Mouse (Mus musculus) CD8-positive naive resting alpha-beta T cell, adult 57 days (primary cell): ENCODE results near the gene Negr1. TPM values are rescaled to one million over a fixed set of nuclear protein-coding genes. Genes with fewer than 3 reads are reported as not detected.

ENCODE experiments used
- total RNA-seq: library from RNA; stranded (reverse); gene quantifications from one replicate; pipeline ENCODE4 v1.2.4, GENCODE M21; 2023

Negr1 gene
- total RNA-seq: not detected

DNA sequence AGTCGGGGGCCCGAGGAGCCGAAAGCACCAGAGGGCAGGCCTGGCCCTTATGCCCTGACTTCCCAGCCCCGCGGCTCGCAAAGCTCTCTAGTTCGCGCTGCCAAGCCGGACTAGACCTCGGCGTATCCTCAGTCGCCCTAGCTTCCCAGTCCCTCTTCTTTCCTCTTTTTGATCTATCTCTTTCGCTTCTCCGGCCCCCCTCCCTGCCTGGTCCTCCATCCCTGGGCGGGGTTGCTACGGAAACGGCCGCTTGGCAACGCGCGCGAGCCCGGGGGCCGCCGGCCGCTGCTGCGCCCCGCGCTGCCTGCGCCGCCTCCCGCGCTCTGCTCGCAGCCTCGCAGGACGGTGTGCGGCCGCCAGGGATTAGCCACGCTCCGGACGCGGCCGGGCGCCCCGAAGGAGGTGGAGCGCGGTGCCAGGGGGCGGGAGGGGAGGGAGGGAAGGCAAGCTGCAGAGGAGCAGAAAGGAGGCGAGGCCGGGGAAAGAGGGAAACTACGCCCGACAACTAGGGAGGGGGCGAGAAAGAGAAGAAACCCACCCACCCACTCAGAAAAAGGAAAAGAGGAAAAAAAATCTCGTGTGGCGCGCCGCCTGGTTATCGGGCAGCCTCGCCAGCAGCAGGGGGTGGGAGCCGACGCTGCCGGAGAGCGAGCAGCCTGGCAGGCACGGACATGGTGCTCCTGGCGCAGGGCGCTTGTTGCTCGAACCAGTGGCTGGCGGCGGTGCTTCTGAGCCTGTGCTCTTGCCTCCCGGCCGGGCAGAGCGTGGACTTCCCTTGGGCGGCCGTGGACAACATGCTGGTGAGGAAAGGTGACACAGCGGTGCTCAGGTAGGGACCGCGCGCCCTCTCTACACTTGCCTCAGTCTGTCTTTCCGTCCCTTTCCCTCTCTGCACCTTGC, at the start of gene Negr1:
Gene Negr1 (plus strand): TSS at position 271 of the 900 bp plus-strand sequence.

